Mouse (Mus musculus) stomach, embryonic 14.5 days (tissue): ENCODE results near the gene Stim2. TPM values are rescaled to one million over a fixed set of nuclear protein-coding genes. Genes with fewer than 3 reads are reported as not detected.
A peak's percentile ranks its signal among the peaks of the same experiment; 100 is the strongest.

Source experiments
- ATAC-seq: fragments of 200-750 bp; cut with Nextera tagmentation; 2 replicates; pipeline ENCODE4 v1.8.0; 2017; ENCODE audit warnings: low read depth, moderate TSS enrichment; ENCODE audit not compliant: insufficient number of reproducible peaks, insufficient read depth, low FRiP score
- H3K27ac ChIP-seq: fragments of 300-500 bp; sonication (generic); 2 replicates; pipeline ENCODE4 v1.5.1; 2014; ENCODE audit warnings: mild to moderate bottlenecking, low read length, moderate library complexity, mixed read lengths
- H3K27me3 ChIP-seq: fragments of 300-500 bp; sonication (generic); 2 replicates; pipeline ENCODE4 v1.6.1; 2014; ENCODE audit warnings: low read length, control low read depth, mixed read lengths; ENCODE audit not compliant: control insufficient read depth, insufficient read depth
- H3K36me3 ChIP-seq: fragments of 300-500 bp; sonication (generic); 2 replicates; pipeline ENCODE4 v1.6.1; 2014; ENCODE audit warnings: mild to moderate bottlenecking, control low read depth, low read length, moderate library complexity, mixed read lengths; ENCODE audit not compliant: control insufficient read depth, insufficient read depth
- H3K4me1 ChIP-seq: fragments of 300-500 bp; sonication (generic); 2 replicates; pipeline ENCODE4 v1.6.1; 2014; ENCODE audit warnings: low read length, control low read depth, mixed read lengths; ENCODE audit not compliant: control insufficient read depth, insufficient read depth
- H3K4me2 ChIP-seq: fragments of 300-500 bp; sonication (generic); replicated peaks from 2 replicates; pipeline ENCODE4 v1.6.1; 2014; ENCODE audit warnings: low read depth, low read length, control low read depth
- H3K4me3 ChIP-seq: fragments of 300-500 bp; sonication (generic); 2 replicates; pipeline ENCODE4 v1.5.1; 2014; ENCODE audit warnings: low read depth, low read length, control low read depth
- H3K9ac ChIP-seq: fragments of 300-500 bp; sonication (generic); replicated peaks from 2 replicates; pipeline ENCODE4 v1.6.1; 2014; ENCODE audit warnings: low read depth, mild to moderate bottlenecking, control low read depth, low read length, moderate library complexity, mixed read lengths
- H3K9me3 ChIP-seq: fragments of 300-500 bp; sonication (generic); 2 replicates; pipeline ENCODE4 v1.6.1; 2016; ENCODE audit warnings: low read depth, low read length, control low read depth; ENCODE audit not compliant: control insufficient read depth
- WGBS: fragments of 180-500 bp; shearing (Covaris S2); extraction: QIAGEN DNeasy Blood & Tissue Kit; methylation state at CpG from one replicate; pipeline ENCODE4 v1.1.7; 2014; 5-methylcytosine and 5-hydroxymethylcytosine counted together
- polyA plus RNA-seq: library from polyadenylated mRNA; unstranded; fragments of >200 nt; fragmentation: Nextera tagmentation; extraction: Ambion mirVana; gene quantifications from 2 replicates; pipeline ENCODE4 v1.2.1, GENCODE M21; 2014

Stim2 gene
- polyA plus RNA-seq, 1 experiment from 2014 or later, result 18.3 TPM

DNA sequence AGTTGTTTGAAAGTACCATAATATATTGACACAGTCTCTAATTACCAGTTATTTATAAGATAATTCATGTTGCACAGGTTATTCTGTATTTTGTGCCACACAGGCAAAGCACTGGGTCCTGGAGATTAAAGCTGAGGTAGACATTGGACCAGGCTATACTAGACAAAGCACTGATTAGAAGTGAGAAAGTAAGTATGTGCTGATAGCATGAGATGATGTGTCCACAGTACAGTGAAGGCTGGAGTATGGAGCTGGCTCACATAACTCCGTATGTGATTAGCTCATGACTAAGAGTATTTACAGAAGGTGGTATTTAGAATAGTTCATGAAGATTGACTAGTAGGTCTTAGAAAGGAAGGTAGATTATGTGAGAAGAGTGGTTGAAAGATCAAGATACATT, 81.7 kb downstream of the Stim2 start:
- ATAC-seq, result peak; percentile 81; the same call in 1 of the 2 replicates
- no peak overlapping the region for H3K4me3 ChIP-seq
- H3K4me2 ChIP-seq, result no peak overlapping the region
- H3K27ac ChIP-seq, result no peak overlapping the region
- no peaks in the 10 kb centered on the region for H3K4me1 ChIP-seq
- H3K9me3 ChIP-seq, result no peaks in the 10 kb centered on the region
- no peaks in the 10 kb centered on the region for H3K36me3 ChIP-seq
- 76% methylated on average over 1 of the region's 1 CpGs for WGBS
- H3K27me3 ChIP-seq, result no peaks in the 10 kb centered on the region
- no peak overlapping the region for H3K9ac ChIP-seq

DNA sequence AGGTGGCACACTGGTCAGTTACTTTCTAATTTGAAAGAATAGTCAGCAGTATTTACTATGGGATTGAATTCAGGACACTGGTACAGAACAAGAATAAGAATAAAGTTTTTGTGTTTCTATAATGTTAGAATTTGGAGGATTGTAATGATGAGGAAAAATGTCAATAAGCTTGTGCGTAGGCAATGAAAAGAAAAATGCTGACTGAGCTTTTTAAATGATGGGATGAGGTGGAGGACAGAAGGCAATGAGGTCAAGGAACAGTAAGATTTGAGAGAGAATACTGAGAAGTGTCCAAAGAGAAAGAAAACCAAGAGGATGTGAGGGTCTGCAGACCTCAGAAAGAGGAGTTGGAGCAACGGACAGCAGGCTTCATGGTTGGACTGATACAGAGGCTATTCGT, 89.6 kb downstream of the Stim2 start:
- no peaks in the 10 kb centered on the region for H3K4me1 ChIP-seq
- no peak overlapping the region for H3K27ac ChIP-seq
- H3K9me3 ChIP-seq, result no peaks in the 10 kb centered on the region
- no peak overlapping the region for H3K4me3 ChIP-seq
- no peaks in the 10 kb centered on the region for H3K36me3 ChIP-seq
- no peak overlapping the region for H3K4me2 ChIP-seq
- 95% methylated on average over 3 of the region's 3 CpGs for WGBS
- H3K27me3 ChIP-seq, result no peaks in the 10 kb centered on the region
- ATAC-seq, result no peak
- H3K9ac ChIP-seq, result no peak overlapping the region

DNA sequence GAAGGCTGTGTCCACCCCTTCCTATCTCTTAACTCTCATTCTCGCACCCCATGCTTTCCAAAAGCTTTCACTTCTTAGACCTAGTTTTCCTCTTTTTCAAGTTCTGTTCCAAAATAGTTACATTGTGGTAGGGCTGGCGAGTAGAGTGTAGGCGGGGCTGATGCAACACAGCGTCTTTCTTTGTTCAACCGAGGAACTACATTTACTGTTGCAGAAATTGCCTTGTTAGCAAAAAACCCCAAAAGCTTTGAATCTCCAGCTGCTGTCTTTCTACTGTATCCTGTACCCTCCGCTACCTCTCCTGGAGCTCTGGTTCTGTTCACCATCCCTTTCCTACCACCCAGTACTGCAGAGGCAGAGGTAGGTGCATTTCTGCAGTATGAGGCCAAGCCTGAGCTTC, 99.9 kb downstream of the Stim2 start:
- 80% methylated on average over 6 of the region's 6 CpGs for WGBS

DNA sequence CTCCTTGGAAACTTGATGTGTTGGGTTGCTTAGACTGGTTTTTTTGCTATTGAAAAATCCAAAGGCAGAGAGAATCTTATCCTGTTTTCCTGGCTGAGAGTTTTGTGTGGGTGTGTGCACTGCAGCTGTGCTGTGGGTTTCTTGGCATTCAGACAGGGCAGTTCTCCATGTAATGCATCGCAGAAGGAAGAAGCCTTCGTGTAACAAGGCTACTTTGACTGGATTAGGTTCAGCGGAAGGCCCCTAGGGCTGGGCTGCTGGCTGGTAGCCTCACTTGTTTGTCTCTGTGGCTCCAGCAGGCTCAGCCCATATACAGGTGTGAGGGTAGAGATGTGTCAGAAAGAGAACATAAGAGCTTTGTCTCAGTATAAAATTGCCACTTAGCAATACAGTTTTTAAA, 102.6 kb downstream of the Stim2 start:
- H3K9me3 ChIP-seq, result no peaks in the 10 kb centered on the region
- no peak for ATAC-seq
- H3K9ac ChIP-seq, result no peak overlapping the region
- H3K4me3 ChIP-seq, result no peak overlapping the region
- no peak overlapping the region for H3K27ac ChIP-seq
- no peaks in the 10 kb centered on the region; the same call in 1 of the 2 replicates for H3K36me3 ChIP-seq
- peaks cover 11% of the 10 kb centered on the region; the same call in 1 of the 2 replicates for H3K4me1 ChIP-seq
- WGBS, result 31% methylated on average over 3 of the region's 3 CpGs
- H3K4me2 ChIP-seq, result no peak overlapping the region
- no peaks in the 10 kb centered on the region for H3K27me3 ChIP-seq

More for the DNA sequence above, 99.9 kb downstream of the Stim2 start:
- no peak for ATAC-seq
- no peak overlapping the region for H3K4me3 ChIP-seq
- peaks cover 12% of the 10 kb centered on the region; the same call in 1 of the 2 replicates for H3K4me1 ChIP-seq
- no peaks in the 10 kb centered on the region for H3K36me3 ChIP-seq
- H3K27me3 ChIP-seq, result no peaks in the 10 kb centered on the region
- H3K9me3 ChIP-seq, result no peaks in the 10 kb centered on the region
- H3K9ac ChIP-seq, result no peak overlapping the region
- H3K27ac ChIP-seq, result no peak overlapping the region
- H3K4me2 ChIP-seq, result no peak overlapping the region

DNA sequence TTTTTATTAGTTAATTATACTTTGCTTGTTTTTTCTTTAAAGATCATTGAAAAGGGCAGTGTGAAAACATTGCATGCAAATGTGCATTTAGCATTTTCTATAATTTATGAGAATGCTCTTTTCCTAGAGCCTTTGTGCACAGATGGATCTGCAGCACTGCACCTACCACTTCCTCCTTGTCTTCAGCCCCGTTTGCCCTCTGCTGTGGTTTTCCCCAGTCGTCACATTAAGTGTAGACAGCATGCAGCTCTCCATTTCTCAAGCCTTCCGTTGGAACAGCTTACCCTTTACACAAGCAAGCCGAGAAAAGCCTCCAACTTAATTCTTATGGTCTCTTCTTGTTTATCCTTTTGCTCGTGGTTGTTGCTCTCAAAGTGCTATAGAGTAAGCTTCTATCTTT, 103.0 kb downstream of the Stim2 start:
- Histone ChIP-seq H3K36me3 (no peaks in the 10 kb centered on the region; the same call in 1 of the 2 replicates), H3K27me3 (no peaks in the 10 kb centered on the region), H3K9ac (no peak overlapping the region), H3K27ac (no peak overlapping the region), H3K9me3 (no peaks in the 10 kb centered on the region), H3K4me3 (no peak overlapping the region), H3K4me1 (0 out of 2 replicates have a peak, but pooled peaks cover 9% of the 10 kb centered on the region), H3K4me2 (no peak overlapping the region)
- 42% methylated on average over 5 of the region's 5 CpGs for WGBS
- ATAC-seq, result no peak

DNA sequence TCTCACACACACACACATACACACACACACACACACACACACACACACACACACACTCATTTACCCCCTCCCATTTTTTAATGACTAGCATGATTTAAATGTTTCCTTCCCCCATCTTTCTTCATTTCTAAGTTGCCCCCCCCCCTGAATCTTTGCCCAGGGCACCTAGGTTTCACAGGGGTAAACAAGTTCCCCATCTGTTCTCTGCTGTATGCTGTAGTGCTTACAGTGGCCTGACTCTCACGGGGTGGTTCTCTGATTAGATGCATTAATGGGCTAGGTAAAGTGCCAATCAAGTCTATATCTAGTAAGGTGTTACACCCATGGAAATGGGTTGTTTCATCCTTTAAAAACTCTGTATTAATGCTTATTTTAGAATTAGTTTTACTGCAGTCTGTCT, 103.7 kb downstream of the Stim2 start:
- WGBS, result 63% methylated on average over 1 of the region's 1 CpGs
- Histone ChIP-seq H3K9ac (no peak overlapping the region), H3K36me3 (no peaks in the 10 kb centered on the region; the same call in 1 of the 2 replicates), H3K4me3 (no peak overlapping the region), H3K27me3 (no peaks in the 10 kb centered on the region), H3K4me1 (0 out of 2 replicates have a peak, but pooled peaks cover 9% of the 10 kb centered on the region), H3K9me3 (no peaks in the 10 kb centered on the region), H3K27ac (no peak overlapping the region), H3K4me2 (no peak overlapping the region)
- no peak for ATAC-seq

DNA sequence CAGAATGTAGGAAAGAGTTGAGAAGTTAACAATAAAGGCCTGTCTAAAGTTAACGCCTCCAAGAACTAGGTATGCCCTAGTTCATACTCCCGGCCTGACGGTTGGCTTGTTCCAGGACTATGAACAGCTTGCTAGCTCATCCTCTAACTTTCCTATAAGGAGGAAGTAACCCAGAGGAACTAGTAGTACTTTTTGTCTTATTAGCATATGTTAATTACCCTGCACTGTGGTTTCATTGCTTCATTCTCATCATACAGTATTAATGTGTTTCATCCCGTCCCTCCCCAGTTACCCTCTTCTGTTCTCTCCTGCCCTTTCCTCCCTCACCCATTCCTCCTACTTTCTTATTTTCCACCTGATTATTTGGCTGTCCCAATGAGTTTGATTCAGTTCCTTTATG, 108.4 kb downstream of the Stim2 start:
- H3K36me3 ChIP-seq, result no peaks in the 10 kb centered on the region; the same call in 1 of the 2 replicates
- no peaks in the 10 kb centered on the region for H3K4me1 ChIP-seq
- H3K4me3 ChIP-seq, result no peak overlapping the region
- H3K4me2 ChIP-seq, result no peak overlapping the region
- H3K27ac ChIP-seq, result no peak overlapping the region
- no peak overlapping the region for H3K9ac ChIP-seq
- no peak for ATAC-seq
- H3K9me3 ChIP-seq, result no peaks in the 10 kb centered on the region
- H3K27me3 ChIP-seq, result no peaks in the 10 kb centered on the region
- WGBS, result 88% methylated on average over 4 of the region's 4 CpGs

DNA sequence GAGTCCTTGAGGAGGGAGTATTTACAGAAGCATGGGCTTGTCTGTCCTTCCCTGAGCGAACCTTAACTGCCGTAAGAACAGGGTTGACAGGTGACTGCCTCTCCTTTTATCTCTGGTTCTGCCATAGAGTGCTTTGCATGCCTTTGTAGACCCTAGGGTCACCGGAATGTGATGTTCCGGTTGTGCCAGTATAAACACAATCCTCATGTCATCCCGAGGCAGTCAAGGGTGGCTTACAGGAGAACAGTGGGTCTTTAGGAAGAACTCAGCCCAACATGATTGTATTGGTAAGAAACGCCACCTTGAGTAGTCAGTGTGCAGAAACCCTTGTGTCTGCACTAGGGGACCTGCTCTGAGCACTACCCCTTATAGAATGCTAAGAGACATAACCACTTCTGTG, 108.8 kb downstream of the Stim2 start:
- no peaks in the 10 kb centered on the region for H3K4me1 ChIP-seq
- H3K9ac ChIP-seq, result no peak overlapping the region
- no peaks in the 10 kb centered on the region; the same call in 1 of the 2 replicates for H3K36me3 ChIP-seq
- WGBS, result 44% methylated on average over 6 of the region's 6 CpGs
- no peak overlapping the region for H3K4me2 ChIP-seq
- H3K9me3 ChIP-seq, result no peaks in the 10 kb centered on the region
- no peaks in the 10 kb centered on the region for H3K27me3 ChIP-seq
- ATAC-seq, result no peak
- H3K27ac ChIP-seq, result no peak overlapping the region
- H3K4me3 ChIP-seq, result no peak overlapping the region

DNA sequence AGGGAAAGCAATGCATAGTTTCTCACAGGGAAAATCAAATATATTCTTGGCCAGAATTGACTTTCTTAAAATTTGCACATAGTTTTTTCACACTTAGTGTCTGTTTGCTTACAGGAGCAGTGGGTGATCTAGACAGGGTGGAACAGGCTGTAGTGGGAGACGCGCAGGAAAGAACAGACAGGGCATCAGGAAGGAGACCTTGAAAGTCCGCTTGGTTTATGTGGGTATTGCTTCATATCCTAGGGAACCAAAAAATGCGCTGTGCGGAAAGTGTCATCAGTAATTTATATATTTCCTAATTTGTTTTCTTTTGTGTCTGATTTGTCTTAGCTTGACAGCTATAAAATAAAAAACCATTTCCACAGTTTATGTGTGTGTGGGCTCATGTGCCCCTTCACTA, 110.8 kb downstream of the Stim2 start:
- Histone ChIP-seq H3K4me3 (no peak overlapping the region), H3K9ac (no peak overlapping the region), H3K4me1 (no peaks in the 10 kb centered on the region), H3K27ac (no peak overlapping the region), H3K9me3 (no peaks in the 10 kb centered on the region), H3K36me3 (no peaks in the 10 kb centered on the region; the same call in 1 of the 2 replicates), H3K27me3 (no peaks in the 10 kb centered on the region), H3K4me2 (no peak overlapping the region)
- no peak for ATAC-seq
- WGBS, result 87% methylated on average over 5 of the region's 5 CpGs
